Mouse (Mus musculus): Measurements from ENCODE around the gene Tor1aip2. TPM values are rescaled to one million over a fixed set of nuclear protein-coding genes. Genes with fewer than 3 reads are reported as not detected.

Tor1aip2 gene
- total and polyA plus RNA-seq, 2 experiments from 2014 or later: 46.1 to 67.0 TPM

DNA sequence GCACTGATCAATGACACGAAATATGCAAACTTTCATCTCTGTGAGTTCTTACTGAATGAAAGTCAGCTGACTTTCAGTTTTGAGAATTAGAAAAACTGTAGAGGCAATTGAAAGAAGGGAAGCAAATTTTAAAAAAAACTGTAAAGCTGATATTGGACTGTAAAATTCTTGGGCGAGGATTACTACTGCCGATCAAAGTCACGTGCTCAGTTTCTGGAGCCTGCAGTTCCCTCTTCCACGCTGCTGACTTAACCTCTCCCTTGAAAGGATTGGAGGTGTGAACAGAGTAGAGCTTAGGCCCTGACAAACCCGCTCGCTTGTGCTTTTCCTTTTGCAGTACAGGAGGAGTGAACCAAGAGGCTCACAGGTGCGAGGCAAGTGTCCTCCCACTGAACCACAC lies 32.8 kb upstream of the Tor1aip2 start:
- Histone ChIP-seq H3K4me2 (ENCODE audit: low read depth, low read length, poor library complexity, severe bottlenecking) (no peak overlapping the region), H3K27ac (ENCODE audit: low read depth, low read length) (no peak overlapping the region)
- DNase-seq (ENCODE audit: low spot score): no peak

DNA sequence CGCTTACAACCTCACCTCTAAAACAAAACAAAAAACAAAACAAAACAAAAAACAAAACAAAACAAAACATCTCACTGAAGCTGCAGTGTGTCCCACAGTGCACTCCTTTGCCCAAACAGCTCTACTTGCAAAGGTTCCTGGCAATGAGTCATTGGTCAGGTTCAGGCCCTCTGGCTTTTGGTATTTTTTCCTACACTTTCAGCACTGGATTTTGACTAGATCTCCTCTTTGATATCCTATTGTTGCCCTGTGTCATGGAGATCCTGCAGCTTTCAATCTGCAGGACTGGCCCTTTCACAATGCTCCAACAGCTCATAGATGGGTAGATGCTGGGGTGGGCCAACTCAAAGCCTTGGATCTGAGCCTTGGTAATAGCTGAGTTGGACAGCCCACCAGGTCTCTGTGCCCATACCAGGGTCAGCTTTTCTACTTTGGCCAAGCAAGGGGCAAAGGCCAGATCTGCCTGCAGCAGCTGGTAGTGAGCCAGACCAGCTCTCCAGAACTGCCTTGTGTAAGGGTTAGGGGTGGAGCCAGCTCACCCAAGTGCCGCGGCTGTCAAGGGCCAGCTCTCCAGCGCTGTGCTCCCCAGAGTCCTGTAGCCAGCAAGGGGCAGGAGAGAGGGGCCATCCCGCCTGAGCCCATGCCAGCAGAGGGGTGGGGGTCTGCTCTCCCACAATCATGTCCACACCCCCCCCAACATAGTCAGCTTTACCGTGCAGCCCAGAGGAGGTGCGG lies 31.8 kb upstream of the Tor1aip2 start:
- Histone ChIP-seq H3K4me2 (ENCODE audit: low read depth, low read length, poor library complexity, severe bottlenecking) (no peak overlapping the region), H3K36me3 (ENCODE audit: insufficient read depth, low read length) (peaks cover 13% of the 10 kb centered on the region), H3K9me3 (ENCODE audit: low read length) (no peaks in the 10 kb centered on the region), H3K4me1 (ENCODE audit: insufficient read depth, low read length) (no peaks in the 10 kb centered on the region), H3K4me3 (ENCODE audit: low read depth, low read length) (no peak overlapping the region), H3K27ac (ENCODE audit: low read depth, low read length) (no peak overlapping the region), H3K27me3 (ENCODE audit: insufficient read depth, low read length) (no peaks in the 10 kb centered on the region), H3K9ac (replicated peaks; ENCODE audit: low read length, poor library complexity, severe bottlenecking) (no peak overlapping the region)
- DNase-seq (ENCODE audit: low spot score): no peak
- WGBS: 90% methylated on average over 7 of the region's 7 CpGs
- no peak for TF ChIP-seq CTCF (IDR thresholded peaks at IDR 0.05)
- ATAC-seq (ENCODE audit: low FRiP score): no peak

More for the DNA sequence above, 32.8 kb upstream of the Tor1aip2 start:
- no peak overlapping the region for H3K9ac ChIP-seq (replicated peaks; ENCODE audit: low read length, poor library complexity, severe bottlenecking)
- 89% methylated on average over 8 of the region's 8 CpGs for WGBS
- no peaks in the 10 kb centered on the region for H3K27me3 ChIP-seq (ENCODE audit: insufficient read depth, low read length)
- H3K4me1 ChIP-seq (ENCODE audit: insufficient read depth, low read length): no peaks in the 10 kb centered on the region
- no peak overlapping the region for H3K4me3 ChIP-seq (ENCODE audit: low read depth, low read length)
- H3K9me3 ChIP-seq (ENCODE audit: low read length): no peaks in the 10 kb centered on the region
- TF ChIP-seq CTCF (IDR thresholded peaks at IDR 0.05): no peak
- peaks cover 7% of the 10 kb centered on the region for H3K36me3 ChIP-seq (ENCODE audit: insufficient read depth, low read length)
- ATAC-seq (ENCODE audit: low FRiP score): no peak

DNA sequence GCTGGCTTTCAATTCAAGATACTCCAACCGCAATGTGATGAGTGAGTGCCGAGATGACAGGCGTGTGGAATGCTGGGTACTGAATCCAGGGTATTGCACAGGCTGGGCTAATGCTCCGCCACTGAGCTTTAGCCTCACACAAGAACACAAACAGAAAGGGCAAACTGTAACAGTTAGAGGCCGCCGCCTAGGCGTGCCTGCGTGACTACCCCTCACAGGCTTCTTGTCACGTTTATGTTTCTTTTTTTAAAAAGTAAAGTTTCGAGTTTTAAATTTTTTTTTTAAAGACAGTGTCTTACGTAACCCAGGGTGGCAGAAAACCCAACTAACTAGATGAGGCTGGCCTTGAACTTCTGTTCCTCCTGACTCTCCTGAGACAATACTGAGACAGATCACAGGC lies 29.3 kb upstream of the Tor1aip2 start:
- H3K4me2 ChIP-seq (ENCODE audit: low read depth, low read length, poor library complexity, severe bottlenecking): no peak overlapping the region
- H3K27ac ChIP-seq (ENCODE audit: low read depth, low read length): no peak overlapping the region
- H3K4me3 ChIP-seq (ENCODE audit: low read depth, low read length): no peak overlapping the region
- DNase-seq (ENCODE audit: low spot score) (no peak), ATAC-seq (ENCODE audit: low FRiP score) (no peak)
- no peaks in the 10 kb centered on the region for H3K9me3 ChIP-seq (ENCODE audit: low read length)
- H3K36me3 ChIP-seq (ENCODE audit: insufficient read depth, low read length): peaks cover 20% of the 10 kb centered on the region
- 92% methylated on average over 11 of the region's 11 CpGs for WGBS
- H3K4me1 ChIP-seq (ENCODE audit: insufficient read depth, low read length): no peaks in the 10 kb centered on the region
- no peak for TF ChIP-seq CTCF (IDR thresholded peaks at IDR 0.05)
- no peak overlapping the region for H3K9ac ChIP-seq (replicated peaks; ENCODE audit: low read length, poor library complexity, severe bottlenecking)
- H3K27me3 ChIP-seq (ENCODE audit: insufficient read depth, low read length): no peaks in the 10 kb centered on the region

DNA sequence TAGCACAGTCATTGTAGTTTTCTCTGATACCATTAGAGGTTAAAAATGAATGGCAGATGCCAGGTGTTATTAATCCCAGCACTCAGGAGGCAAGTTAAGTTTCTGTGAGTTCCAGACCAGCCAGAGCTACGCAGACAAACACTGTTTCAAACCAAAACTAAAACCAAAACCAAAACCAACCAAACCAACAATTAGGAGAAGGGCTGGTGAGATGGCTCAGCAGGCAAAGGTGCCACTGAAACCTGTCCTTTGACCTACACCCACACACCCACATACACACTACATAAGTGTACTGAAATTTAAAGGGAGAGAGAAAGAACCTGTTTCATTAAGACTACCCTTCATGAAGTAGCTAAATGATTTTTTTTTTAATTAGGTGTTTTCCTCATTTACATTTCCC lies 26.2 kb upstream of the Tor1aip2 start:
- TF ChIP-seq CTCF (IDR thresholded peaks at IDR 0.05): no peak
- Histone ChIP-seq H3K4me3 (ENCODE audit: low read depth, low read length) (no peak overlapping the region), H3K4me2 (ENCODE audit: low read depth, low read length, poor library complexity, severe bottlenecking) (no peak overlapping the region), H3K27me3 (ENCODE audit: insufficient read depth, low read length) (no peaks in the 10 kb centered on the region), H3K9me3 (ENCODE audit: low read length) (no peaks in the 10 kb centered on the region), H3K27ac (ENCODE audit: low read depth, low read length) (no peak overlapping the region), H3K36me3 (ENCODE audit: insufficient read depth, low read length) (peaks cover 27% of the 10 kb centered on the region), H3K9ac (replicated peaks; ENCODE audit: low read length, poor library complexity, severe bottlenecking) (no peak overlapping the region), H3K4me1 (ENCODE audit: insufficient read depth, low read length) (no peaks in the 10 kb centered on the region)
- ATAC-seq (ENCODE audit: low FRiP score) (no peak), DNase-seq (ENCODE audit: low spot score) (no peak)
- 100% methylated on average over 1 of the region's 1 CpGs for WGBS

DNA sequence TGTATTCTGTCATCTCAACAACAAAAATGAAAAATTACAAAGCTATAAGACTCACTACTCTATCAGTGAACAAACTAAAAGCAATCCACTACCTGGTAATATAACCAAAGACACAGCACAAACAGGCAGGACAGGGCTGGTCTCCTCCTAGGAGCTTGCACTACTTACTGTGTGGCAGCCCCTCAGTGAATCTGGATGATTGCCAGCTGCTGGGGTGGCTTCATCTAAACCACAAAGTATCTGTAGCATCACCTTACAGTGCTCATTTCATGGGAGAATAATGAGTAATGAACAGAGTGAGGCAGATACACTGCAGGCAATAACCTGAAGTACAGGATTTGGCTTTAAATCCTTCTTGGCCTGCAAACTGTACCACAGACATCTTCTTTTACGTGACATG lies 15.4 kb upstream of the Tor1aip2 start:
- no peaks in the 10 kb centered on the region for H3K27me3 ChIP-seq (ENCODE audit: insufficient read depth, low read length)
- H3K27ac ChIP-seq (ENCODE audit: low read depth, low read length): no peak overlapping the region
- no peak overlapping the region for H3K4me2 ChIP-seq (ENCODE audit: low read depth, low read length, poor library complexity, severe bottlenecking)
- H3K4me1 ChIP-seq (ENCODE audit: insufficient read depth, low read length): no peaks in the 10 kb centered on the region
- no peak overlapping the region for H3K9ac ChIP-seq (replicated peaks; ENCODE audit: low read length, poor library complexity, severe bottlenecking)
- H3K9me3 ChIP-seq (ENCODE audit: low read length): no peaks in the 10 kb centered on the region
- ATAC-seq (ENCODE audit: low FRiP score) (no peak), DNase-seq (ENCODE audit: low spot score) (no peak)
- TF ChIP-seq CTCF (IDR thresholded peaks at IDR 0.05): no peak
- 90% methylated on average over 1 of the region's 1 CpGs for WGBS
- H3K36me3 ChIP-seq (ENCODE audit: insufficient read depth, low read length): peaks cover 17% of the 10 kb centered on the region
- no peak overlapping the region for H3K4me3 ChIP-seq (ENCODE audit: low read depth, low read length)

DNA sequence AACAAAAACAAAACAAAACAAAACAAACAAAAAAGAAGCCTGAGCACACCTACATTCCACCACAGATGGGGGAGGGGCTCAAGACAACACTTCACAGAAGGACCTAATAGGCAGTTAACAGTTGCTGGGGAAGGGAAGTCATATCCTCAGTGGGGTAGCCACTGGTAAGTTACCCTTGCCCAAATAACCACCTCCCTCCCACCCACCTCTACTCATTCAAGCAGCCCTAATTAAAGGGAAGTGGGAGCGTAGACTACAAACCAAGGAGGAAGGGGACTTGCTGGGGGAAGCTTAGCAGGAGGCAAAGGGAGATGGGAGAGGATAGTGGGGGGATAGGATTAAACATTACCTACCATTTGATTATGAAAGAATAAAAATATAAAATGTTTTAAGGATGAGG lies 14.8 kb upstream of the Tor1aip2 start:
- no peaks in the 10 kb centered on the region for H3K9me3 ChIP-seq (ENCODE audit: low read length)
- H3K27ac ChIP-seq (ENCODE audit: low read depth, low read length): no peak overlapping the region
- no peaks in the 10 kb centered on the region for H3K4me1 ChIP-seq (ENCODE audit: insufficient read depth, low read length)
- H3K27me3 ChIP-seq (ENCODE audit: insufficient read depth, low read length): no peaks in the 10 kb centered on the region
- H3K36me3 ChIP-seq (ENCODE audit: insufficient read depth, low read length): peaks cover 18% of the 10 kb centered on the region
- no peak for TF ChIP-seq CTCF (IDR thresholded peaks at IDR 0.05)
- no peak overlapping the region for H3K4me2 ChIP-seq (ENCODE audit: low read depth, low read length, poor library complexity, severe bottlenecking)
- DNase-seq (ENCODE audit: low spot score) (no peak), ATAC-seq (ENCODE audit: low FRiP score) (no peak)
- H3K9ac ChIP-seq (replicated peaks; ENCODE audit: low read length, poor library complexity, severe bottlenecking): no peak overlapping the region
- 97% methylated on average over 1 of the region's 1 CpGs for WGBS
- no peak overlapping the region for H3K4me3 ChIP-seq (ENCODE audit: low read depth, low read length)
